Mouse (Mus musculus) hindbrain, embryonic 12.5 days (tissue): ENCODE measurements around the gene Parp16. TPM values are rescaled to one million over a fixed set of nuclear protein-coding genes. Genes with fewer than 3 reads are reported as not detected.

Source experiments
- ATAC-seq: fragments of 200-750 bp; cut with Nextera tagmentation; 2 replicates; pipeline ENCODE4 v1.8.0; 2017; ENCODE audit warnings: moderate TSS enrichment; ENCODE audit not compliant: low FRiP score
- H3K27ac ChIP-seq: fragments of 300-500 bp; sonication (generic); 2 replicates; pipeline ENCODE4 v1.5.1; 2016; ENCODE audit warnings: mild to moderate bottlenecking
- H3K27me3 ChIP-seq: fragments of 300-500 bp; sonication (generic); 2 replicates; pipeline ENCODE4 v1.6.1; 2016; ENCODE audit warnings: mild to moderate bottlenecking
- H3K36me3 ChIP-seq: fragments of 300-500 bp; sonication (generic); 2 replicates; pipeline ENCODE4 v1.6.1; 2016; ENCODE audit warnings: mild to moderate bottlenecking
- H3K4me1 ChIP-seq: fragments of 300-500 bp; sonication (generic); 2 replicates; pipeline ENCODE4 v1.6.1; 2016
- H3K4me2 ChIP-seq: fragments of 300-500 bp; sonication (generic); replicated peaks from 2 replicates; pipeline ENCODE4 v1.6.1; 2016; ENCODE audit warnings: mild to moderate bottlenecking
- H3K4me3 ChIP-seq: fragments of 300-500 bp; sonication (generic); 2 replicates; pipeline ENCODE4 v1.5.1; 2016; ENCODE audit warnings: mild to moderate bottlenecking
- H3K9ac ChIP-seq: fragments of 300-500 bp; sonication (generic); 2 replicates; pipeline ENCODE4 v1.6.1; 2016; ENCODE audit warnings: mild to moderate bottlenecking, moderate library complexity
- H3K9me3 ChIP-seq: fragments of 300-500 bp; sonication (generic); replicated peaks from 2 replicates; pipeline ENCODE4 v1.6.1; 2016; ENCODE audit warnings: mild to moderate bottlenecking
- WGBS: fragments of 180-500 bp; shearing (Covaris S2); methylation state at CpG from one replicate; pipeline ENCODE4 v1.1.7; 2016; 5-methylcytosine and 5-hydroxymethylcytosine counted together
- polyA plus RNA-seq: library from polyadenylated mRNA; unstranded; fragments of >200 nt; fragmentation: Nextera tagmentation; extraction: Ambion mirVana; gene quantifications from 2 replicates; pipeline ENCODE4 v1.2.1, GENCODE M21; 2016

The Parp16 gene
- polyA plus RNA-seq, 1 experiment from 2014 or later = 5.8 TPM

DNA sequence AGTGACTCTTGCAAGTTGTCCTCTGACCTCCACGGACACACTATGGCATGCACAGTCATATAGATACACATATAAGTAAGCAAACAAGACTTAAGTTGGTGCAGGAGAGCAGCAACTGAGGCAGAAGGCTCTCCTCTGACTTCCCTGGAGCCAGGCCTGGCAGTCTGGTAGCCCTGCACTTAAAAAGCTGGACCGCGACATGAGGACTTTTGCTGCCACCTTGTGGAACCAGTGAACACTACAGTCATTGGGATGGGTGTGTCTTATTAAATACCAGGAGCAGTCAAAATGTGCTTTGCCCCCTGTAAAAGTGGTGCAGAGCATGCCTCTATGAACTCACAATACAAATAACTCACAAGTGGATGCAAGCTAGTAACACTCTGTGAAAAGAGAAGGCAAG lies 6.6 kb upstream of the Parp16 start:
- ATAC-seq = peak; percentile 41
- no peak overlapping the region for H3K27ac ChIP-seq
- H3K36me3 ChIP-seq = peaks cover 23% of the 10 kb centered on the region
- 5% methylated on average over 3 of the region's 3 CpGs for WGBS
- H3K9ac ChIP-seq = no peak overlapping the region
- H3K4me3 ChIP-seq = no peak overlapping the region
- H3K27me3 ChIP-seq = no peaks in the 10 kb centered on the region
- peaks cover 25% of the 10 kb centered on the region for H3K4me1 ChIP-seq
- no peaks in the 10 kb centered on the region for H3K9me3 ChIP-seq
- H3K4me2 ChIP-seq = no peak overlapping the region

DNA sequence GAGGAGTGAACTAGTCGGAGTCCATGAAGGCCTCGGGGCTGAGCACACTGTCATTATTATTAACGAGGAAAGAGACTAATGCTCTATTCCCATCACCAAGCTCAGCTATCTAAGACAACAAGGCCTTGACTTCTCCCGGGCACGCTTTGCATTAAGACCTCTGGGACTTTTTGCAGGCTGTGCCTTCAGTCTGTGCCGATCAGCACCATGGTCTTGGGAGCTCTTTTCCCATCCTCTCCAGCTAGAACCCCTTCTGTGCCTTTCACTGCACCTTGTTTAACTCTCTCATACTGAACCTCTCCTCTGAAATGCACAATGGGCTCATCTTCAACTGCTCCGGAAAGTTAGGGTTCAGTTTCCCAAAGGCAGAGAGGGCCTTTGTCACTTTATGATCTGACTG lies 4.8 kb upstream of the Parp16 start:
- peaks cover 27% of the 10 kb centered on the region for H3K4me1 ChIP-seq
- no peaks in the 10 kb centered on the region for H3K9me3 ChIP-seq
- WGBS = 40% methylated on average over 7 of the region's 7 CpGs
- ATAC-seq = no peak
- no peak overlapping the region for H3K9ac ChIP-seq
- H3K27ac ChIP-seq = 0 out of 2 replicates have a peak overlapping the region, but pooled peaks have one; percentile 44
- no peaks in the 10 kb centered on the region for H3K27me3 ChIP-seq
- H3K4me3 ChIP-seq = no peak overlapping the region
- peaks cover 9% of the 10 kb centered on the region; the same call in 1 of the 2 replicates for H3K36me3 ChIP-seq
- no peak overlapping the region for H3K4me2 ChIP-seq

DNA sequence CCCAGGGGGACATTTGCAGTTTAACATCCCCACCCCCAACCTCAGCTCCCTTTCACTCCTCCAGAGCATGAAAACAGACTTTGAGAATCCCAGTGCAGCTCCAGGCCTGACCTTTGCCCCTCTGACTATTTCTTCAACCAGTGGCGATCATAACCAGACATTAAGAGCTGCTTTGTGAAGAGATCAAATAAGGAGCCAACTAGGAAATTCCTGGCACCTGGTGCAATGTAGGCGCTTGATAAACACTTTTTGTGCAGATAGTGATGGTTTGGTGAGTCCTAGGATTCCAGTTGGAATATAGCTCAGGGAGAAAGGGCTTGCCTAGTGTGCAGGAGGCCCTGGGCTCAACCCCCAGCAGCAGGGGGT lies 3.8 kb upstream of the Parp16 start:
- peaks cover 37% of the 10 kb centered on the region for H3K4me1 ChIP-seq
- no peak overlapping the region for H3K4me2 ChIP-seq
- H3K4me3 ChIP-seq = no peak overlapping the region
- H3K27ac ChIP-seq = peak overlapping the region; percentile 46
- H3K9ac ChIP-seq = 0 out of 2 replicates have a peak overlapping the region, but pooled peaks have one; percentile 23
- no peaks in the 10 kb centered on the region for H3K9me3 ChIP-seq
- 19% methylated on average over 2 of the region's 2 CpGs for WGBS
- no peak for ATAC-seq
- H3K27me3 ChIP-seq = no peaks in the 10 kb centered on the region
- H3K36me3 ChIP-seq = no peaks in the 10 kb centered on the region

DNA sequence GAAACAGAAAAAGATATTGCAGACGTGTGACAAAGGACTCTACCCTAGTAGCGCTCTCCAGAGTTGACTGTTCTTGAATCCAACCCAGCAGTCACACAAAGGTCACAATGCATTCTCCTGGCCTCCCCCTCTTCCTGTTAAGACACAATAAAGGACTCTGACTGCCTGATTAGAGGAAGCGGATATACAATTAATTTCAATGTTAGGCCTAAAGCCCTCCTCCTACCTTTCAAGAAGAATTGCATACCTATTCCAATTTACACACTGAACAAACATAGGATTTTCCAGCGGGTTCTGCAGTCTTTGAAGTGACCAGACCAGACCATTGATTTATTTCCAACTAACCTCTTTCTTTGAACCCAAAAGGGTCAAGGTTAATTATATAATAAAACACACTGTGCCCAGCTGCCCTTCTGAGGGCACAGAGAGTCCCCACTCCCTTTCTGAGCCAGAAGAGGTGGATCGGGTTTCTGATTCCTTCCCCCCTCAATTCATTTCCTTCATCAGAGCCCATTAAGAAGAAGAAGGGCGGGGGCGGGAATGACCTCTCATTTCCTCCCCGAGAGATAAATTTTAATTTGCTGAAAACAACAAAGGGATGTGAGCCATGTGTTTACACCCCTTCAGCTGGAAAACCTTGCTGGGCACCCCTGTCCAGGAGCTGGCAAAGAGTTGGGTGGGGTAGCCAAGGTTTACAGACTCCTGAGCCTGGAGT lies 3.2 kb upstream of the Parp16 start:
- H3K27ac ChIP-seq = peak overlapping the region; percentile 46
- H3K4me1 ChIP-seq = peaks cover 39% of the 10 kb centered on the region
- 15% methylated on average over 8 of the region's 8 CpGs for WGBS
- H3K9me3 ChIP-seq = no peaks in the 10 kb centered on the region
- ATAC-seq = no peak
- no peak overlapping the region for H3K4me3 ChIP-seq
- no peak overlapping the region for H3K4me2 ChIP-seq
- H3K27me3 ChIP-seq = no peaks in the 10 kb centered on the region
- no peaks in the 10 kb centered on the region for H3K36me3 ChIP-seq
- H3K9ac ChIP-seq = 0 out of 2 replicates have a peak overlapping the region, but pooled peaks have one; percentile 23

DNA sequence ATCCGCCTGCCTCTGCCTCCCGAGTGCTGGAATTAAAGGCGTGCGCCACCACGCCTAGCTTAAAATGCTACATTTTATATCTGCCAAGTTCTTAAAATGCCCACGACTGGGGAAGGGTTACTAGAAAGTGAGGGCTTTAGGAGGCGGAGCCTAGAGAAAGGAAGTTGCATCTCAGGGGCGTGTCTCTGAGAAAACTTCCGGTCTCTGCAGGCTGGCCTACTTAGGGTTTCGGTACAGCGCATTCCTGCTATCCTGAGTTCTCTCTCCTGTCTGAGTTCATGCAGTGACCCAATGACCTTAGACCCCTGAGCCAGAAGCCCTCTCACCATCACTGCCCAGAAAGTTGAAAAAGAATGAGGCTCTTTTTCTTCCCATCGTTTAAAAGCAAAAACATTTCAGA lies 1.9 kb upstream of the Parp16 start:
- H3K27me3 ChIP-seq = no peaks in the 10 kb centered on the region
- no peak overlapping the region for H3K9ac ChIP-seq
- no peak overlapping the region for H3K4me2 ChIP-seq
- H3K36me3 ChIP-seq = no peaks in the 10 kb centered on the region
- H3K27ac ChIP-seq = no peak overlapping the region
- 67% methylated on average over 12 of the region's 12 CpGs for WGBS
- H3K9me3 ChIP-seq = no peaks in the 10 kb centered on the region
- H3K4me3 ChIP-seq = no peak overlapping the region
- peaks cover 39% of the 10 kb centered on the region for H3K4me1 ChIP-seq
- no peak for ATAC-seq

DNA sequence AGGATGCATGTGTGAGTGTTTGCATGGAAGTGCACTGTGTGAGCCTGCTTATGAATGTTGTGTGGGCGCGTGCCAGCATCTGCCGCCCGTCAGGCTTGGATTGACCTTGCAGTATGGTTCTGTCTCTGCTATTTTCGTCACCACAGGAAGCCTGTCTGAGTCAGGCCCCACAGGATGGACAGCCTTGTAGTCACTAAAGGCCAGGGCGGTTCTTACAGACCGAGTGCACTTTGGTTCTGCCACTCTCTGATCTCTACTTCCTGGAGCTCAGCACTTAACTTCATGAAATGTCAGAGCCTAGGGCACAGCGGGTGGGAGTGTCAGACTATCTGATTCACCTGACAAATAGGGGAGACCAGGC lies 448 bp downstream of the Parp16 start:
- 33% methylated on average over 8 of the region's 8 CpGs for WGBS
- Histone ChIP-seq H3K4me3 (no peak overlapping the region), H3K9ac (peak overlapping the region; percentile 36; the same call in 1 of the 2 replicates), H3K36me3 (no peaks in the 10 kb centered on the region), H3K27ac (peak overlapping the region; percentile 90), H3K27me3 (no peaks in the 10 kb centered on the region), H3K4me1 (peaks cover 33% of the 10 kb centered on the region), H3K4me2 (no peak overlapping the region), H3K9me3 (no peaks in the 10 kb centered on the region)
- no peak for ATAC-seq

DNA sequence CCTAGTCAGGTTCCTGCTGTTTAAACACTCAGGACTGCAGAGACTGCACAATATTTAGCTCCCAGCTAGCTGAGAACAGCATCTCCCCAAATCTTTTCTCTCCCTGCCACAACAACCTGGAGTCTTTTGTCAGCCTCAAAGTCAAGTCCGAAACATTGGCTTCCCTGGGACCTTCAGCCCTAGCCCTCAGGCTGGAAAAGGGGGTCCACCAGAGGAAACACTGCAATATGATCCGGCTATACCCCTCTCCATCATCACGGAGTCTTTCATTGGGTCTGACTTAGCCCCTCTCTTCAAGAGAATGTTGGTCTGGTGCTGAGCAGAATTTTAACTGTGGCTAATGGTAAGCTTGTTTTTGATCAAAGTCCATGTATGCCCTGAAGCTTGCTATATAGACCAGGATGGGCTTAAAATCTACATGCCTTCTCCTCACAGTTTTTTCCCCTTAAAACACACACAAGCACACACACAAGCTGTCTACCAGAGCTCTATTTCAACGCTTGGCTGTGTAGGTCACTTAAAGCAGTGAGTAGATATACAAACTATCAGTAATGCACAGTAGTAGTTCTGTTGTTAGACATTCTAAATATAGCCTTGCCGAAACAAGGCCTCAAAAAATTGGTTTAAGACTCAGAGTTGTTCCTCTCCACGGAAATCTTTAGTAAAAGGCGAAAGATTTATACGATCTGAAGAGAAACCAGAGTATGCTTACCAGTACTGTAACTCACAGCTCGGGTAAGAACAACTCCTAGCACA lies 1.0 kb downstream of the Parp16 start:
- Histone ChIP-seq H3K9me3 (no peaks in the 10 kb centered on the region), H3K27me3 (no peaks in the 10 kb centered on the region), H3K4me3 (no peak overlapping the region), H3K36me3 (no peaks in the 10 kb centered on the region), H3K4me2 (peak overlapping the region; percentile 41), H3K9ac (peak overlapping the region; percentile 36; the same call in 1 of the 2 replicates), H3K27ac (peak overlapping the region; percentile 90), H3K4me1 (peaks cover 28% of the 10 kb centered on the region)
- 4% methylated on average over 9 of the region's 9 CpGs for WGBS
- ATAC-seq = peak; percentile 83

DNA sequence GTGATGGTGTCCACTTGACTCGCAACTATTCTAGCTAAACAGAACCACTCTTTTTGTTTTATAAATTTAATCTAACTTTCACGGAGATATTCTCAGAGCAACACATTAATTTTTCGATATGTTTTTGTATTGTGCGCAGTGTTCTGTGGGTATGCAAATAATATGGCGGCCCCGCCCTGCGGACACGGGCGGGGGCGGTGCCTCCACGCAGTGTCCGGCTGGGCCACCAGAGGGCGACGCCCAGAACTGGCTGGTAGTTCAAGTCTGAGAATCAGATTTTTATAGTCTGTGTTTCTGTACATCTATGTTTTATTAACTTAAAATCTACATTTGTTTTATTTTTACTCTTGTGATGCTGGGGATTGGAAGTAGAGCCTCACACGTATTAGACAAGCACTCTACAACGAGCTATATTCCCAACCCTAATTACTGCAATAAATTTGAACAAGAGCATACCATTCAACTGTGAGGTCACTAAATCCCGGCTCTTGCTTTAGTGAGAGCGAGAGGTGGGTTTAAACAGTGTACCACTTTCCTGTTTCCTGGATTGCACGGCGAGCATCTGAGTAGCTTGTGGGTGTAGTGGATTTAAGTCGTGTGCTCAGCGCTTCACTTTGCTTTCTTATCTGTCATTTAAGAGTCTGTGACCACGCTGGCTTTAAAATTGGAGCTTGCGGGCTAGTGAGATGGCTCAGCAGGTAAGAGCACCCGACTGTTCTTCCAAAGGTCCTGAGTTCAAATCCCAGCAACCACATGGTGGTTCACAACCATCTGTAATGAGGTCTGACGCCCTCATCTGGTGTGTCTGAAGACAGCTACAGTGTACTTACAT lies 1.8 kb downstream of the Parp16 start:
- peak; percentile 80 for ATAC-seq
- no peaks in the 10 kb centered on the region for H3K9me3 ChIP-seq
- H3K27ac ChIP-seq = peak overlapping the region; percentile 90
- 21% methylated on average over 26 of the region's 26 CpGs for WGBS
- H3K9ac ChIP-seq = 0 out of 2 replicates have a peak overlapping the region, but pooled peaks have one; percentile 18
- no peaks in the 10 kb centered on the region for H3K36me3 ChIP-seq
- H3K4me2 ChIP-seq = peak overlapping the region; percentile 41
- no peak overlapping the region for H3K4me3 ChIP-seq
- H3K4me1 ChIP-seq = peaks cover 20% of the 10 kb centered on the region
- no peaks in the 10 kb centered on the region for H3K27me3 ChIP-seq

DNA sequence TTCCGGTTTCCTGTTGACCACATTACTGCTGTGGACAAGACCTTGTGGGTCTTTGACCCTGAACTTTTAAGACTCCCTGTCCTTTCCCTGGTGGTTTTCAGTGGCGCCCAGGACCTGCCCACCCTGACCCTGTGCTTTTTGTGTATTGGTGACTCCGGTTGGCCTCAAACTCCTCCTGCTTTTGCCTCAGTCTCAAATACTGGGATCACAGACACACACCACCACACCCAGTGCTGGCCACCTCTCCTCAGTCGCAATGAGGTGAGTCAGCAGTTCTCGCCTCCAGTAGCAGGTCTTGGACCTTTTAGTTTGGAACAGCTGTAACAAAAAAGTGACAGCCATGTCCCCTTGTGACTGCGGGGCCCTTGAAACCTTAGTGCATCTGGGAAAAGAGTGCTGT lies 2.7 kb downstream of the Parp16 start:
- Histone ChIP-seq H3K4me1 (peaks cover 14% of the 10 kb centered on the region), H3K9me3 (no peaks in the 10 kb centered on the region), H3K36me3 (no peaks in the 10 kb centered on the region), H3K27ac (no peak overlapping the region), H3K4me3 (no peak overlapping the region), H3K9ac (0 out of 2 replicates have a peak overlapping the region, but pooled peaks have one; percentile 27), H3K4me2 (no peak overlapping the region), H3K27me3 (no peaks in the 10 kb centered on the region)
- ATAC-seq = no peak
- WGBS = 82% methylated on average over 6 of the region's 6 CpGs

DNA sequence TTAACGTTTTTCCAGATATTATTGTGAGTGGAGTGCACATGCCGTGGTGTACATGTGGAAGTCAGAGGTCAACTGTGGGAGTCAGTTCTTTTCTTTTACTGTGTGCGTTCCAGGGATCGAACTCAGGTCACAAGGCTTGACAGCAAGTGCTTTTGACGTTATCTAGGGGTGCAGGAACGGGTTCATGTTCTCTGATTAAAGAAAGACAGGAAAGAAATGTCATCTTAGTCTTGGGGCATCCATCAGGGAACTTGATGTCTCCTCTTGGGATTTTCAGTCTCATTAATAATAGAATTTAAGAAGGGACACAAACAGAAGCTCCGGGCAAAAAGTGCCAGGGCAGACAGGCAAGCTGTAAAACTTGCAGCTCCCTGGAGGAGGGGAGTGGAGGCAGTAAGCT lies 4.6 kb downstream of the Parp16 start:
- H3K9me3 ChIP-seq = no peaks in the 10 kb centered on the region
- H3K27ac ChIP-seq = peak overlapping the region; percentile 36
- H3K4me1 ChIP-seq = peaks cover 14% of the 10 kb centered on the region
- H3K36me3 ChIP-seq = no peaks in the 10 kb centered on the region
- no peak for ATAC-seq
- WGBS = 61% methylated on average over 7 of the region's 7 CpGs
- H3K4me3 ChIP-seq = no peak overlapping the region
- no peak overlapping the region for H3K9ac ChIP-seq
- no peaks in the 10 kb centered on the region for H3K27me3 ChIP-seq
- no peak overlapping the region for H3K4me2 ChIP-seq

DNA sequence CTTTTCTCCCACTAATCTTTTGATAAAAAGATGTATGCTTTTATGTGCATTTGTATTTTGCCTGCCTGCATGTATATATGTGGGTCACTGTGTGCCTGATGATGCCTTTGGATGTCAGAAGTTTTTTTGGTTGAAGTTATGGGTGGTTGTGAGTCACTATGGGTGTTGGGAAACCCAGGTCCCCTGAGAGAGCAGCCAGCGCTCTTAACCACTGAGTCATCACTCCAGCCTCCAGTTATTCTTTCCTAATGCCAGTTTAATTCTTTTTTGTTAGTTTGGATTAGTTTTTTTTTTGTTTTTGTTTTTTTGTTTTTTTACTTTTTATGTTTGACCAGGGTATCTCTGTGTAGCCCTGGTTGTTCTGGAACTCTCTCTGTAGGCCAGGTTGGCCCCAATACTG lies 5.5 kb downstream of the Parp16 start:
- WGBS = 77% methylated on average over 1 of the region's 1 CpGs
- no peaks in the 10 kb centered on the region for H3K9me3 ChIP-seq
- H3K9ac ChIP-seq = no peak overlapping the region
- H3K4me1 ChIP-seq = peaks cover 9% of the 10 kb centered on the region
- H3K4me2 ChIP-seq = no peak overlapping the region
- H3K27ac ChIP-seq = peak overlapping the region; percentile 36; the same call in 1 of the 2 replicates
- H3K4me3 ChIP-seq = no peak overlapping the region
- ATAC-seq = no peak
- no peaks in the 10 kb centered on the region for H3K36me3 ChIP-seq
- H3K27me3 ChIP-seq = no peaks in the 10 kb centered on the region

DNA sequence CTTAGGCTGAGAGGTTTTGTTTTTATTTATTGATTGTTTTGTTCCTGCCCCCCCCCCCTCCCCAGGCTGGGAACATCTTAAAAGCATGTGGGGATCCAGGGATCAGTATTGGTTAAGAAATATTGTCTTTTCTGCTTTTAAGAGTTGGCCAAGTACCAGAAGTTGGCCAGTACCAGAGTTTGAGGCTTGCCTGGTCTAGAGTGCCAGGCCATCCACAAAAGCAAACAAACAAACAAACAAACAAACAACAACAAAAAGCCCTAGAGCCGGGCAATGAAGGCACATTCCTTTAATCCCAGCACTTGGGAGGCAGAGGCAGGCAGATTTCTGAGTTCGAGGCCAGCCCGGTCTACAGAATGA lies 5.8 kb downstream of the Parp16 start:
- ATAC-seq = no peak
- H3K4me3 ChIP-seq = no peak overlapping the region
- no peaks in the 10 kb centered on the region for H3K36me3 ChIP-seq
- H3K4me2 ChIP-seq = no peak overlapping the region
- no peaks in the 10 kb centered on the region for H3K9me3 ChIP-seq
- 49% methylated on average over 3 of the region's 3 CpGs for WGBS
- H3K27ac ChIP-seq = peak overlapping the region; percentile 82
- no peaks in the 10 kb centered on the region for H3K27me3 ChIP-seq
- H3K9ac ChIP-seq = no peak overlapping the region
- H3K4me1 ChIP-seq = peaks cover 5% of the 10 kb centered on the region
